Mouse (Mus musculus): Measurements from ENCODE around the gene Flt4.

Gene Flt4

GRCm38 (mm10) chr11:49699079-49699478 is 90.0 kb downstream of the Flt4 start:
- no peak for DNase-seq (ENCODE audit: low spot score in 2 of 2)

GRCm38 (mm10) chr11:49702014-49702413 is 93.0 kb downstream of the Flt4 start:
- DNase-seq (ENCODE audit: low spot score in 2 of 2) = no peak

All from frontal cortex, postnatal 25 days (tissue).